ENCODE assay signal across 7 mouse cellular contexts in genomic region chr5:24328813-24329211, GRCm38 (mm10). TPM values are rescaled to one million over a fixed set of nuclear protein-coding genes. Genes with fewer than 3 reads are reported as not detected.
DNase-seq lines count a peak whose midpoint lies in the region; ATAC-seq and TF ChIP-seq lines count a peak whose summit lies in the region.

No protein-coding gene starts in this region.

- WGBS in heart, embryonic 14.5 days: 68% methylated on average over 6 of the region's 6 CpGs
- 76% methylated on average over 6 of the region's 6 CpGs for WGBS in liver, embryonic 12.5 days (ENCODE audit: insufficient replicate concordance)
- WGBS in thymus, adult 2 months: 82% methylated on average over 6 of the region's 6 CpGs

- no peak for TF ChIP-seq POLR2A in thymus, adult 2 months (IDR thresholded peaks at IDR 0.05; ENCODE audit: control insufficient read depth, extremely low read depth, insufficient read depth, low read length, poor library complexity)

- peak overlapping the region; percentile 72 for H3K9ac ChIP-seq in heart, embryonic 14.5 days (ENCODE audit: low read length)
- no peak overlapping the region for H3K9ac ChIP-seq in liver, embryonic 12.5 days

- peak overlapping the region; percentile 72 to 86 for H3K27ac ChIP-seq in heart, embryonic 14.5 days (replicated peaks in 1 of 2; ENCODE audit: control insufficient read depth in 1 of 2, insufficient read depth in 1 of 2, low read depth in 2 of 2, low read length in 2 of 2)
- H3K27ac ChIP-seq in liver, embryonic 12.5 days: no peak overlapping the region
- no peak overlapping the region for H3K27ac ChIP-seq in thymus, adult 2 months (ENCODE audit: control insufficient read depth, insufficient read depth, low read length)

- no peaks in the 10 kb centered on the region for H3K9me3 ChIP-seq in E14TG2a.4 (ENCODE audit: low read length)
- H3K9me3 ChIP-seq in heart, embryonic 14.5 days (ENCODE audit: control insufficient read depth, low read length): no peaks in the 10 kb centered on the region
- no peaks in the 10 kb centered on the region for H3K9me3 ChIP-seq in liver, embryonic 12.5 days (replicated peaks)

- peak; percentile 37 for DNase-seq in NIH3T3 (ENCODE audit: low read depth)
- no peak for DNase-seq in thymus, adult 2 months
- no peak for DNase-seq in layer of hippocampus, postnatal 10 days (ENCODE audit: low spot score in 2 of 2)
- DNase-seq in Muller cell, postnatal 12 days (ENCODE audit: inconsistent ontology term): no peak

- ATAC-seq in heart, embryonic 14.5 days (ENCODE audit: insufficient number of reproducible peaks, insufficient read depth, low FRiP score, low read depth): no peak
- ATAC-seq in liver, embryonic 12.5 days: no peak

- peak overlapping the region; percentile 76 for H3K4me3 ChIP-seq in E14TG2a.4 (replicated peaks; ENCODE audit: low read length)
- peak overlapping the region; percentile 8 to 26 for H3K4me3 ChIP-seq in heart, embryonic 14.5 days (ENCODE audit: control insufficient read depth in 1 of 2, insufficient read depth in 1 of 2, low read depth in 1 of 2, low read length in 2 of 2)
- H3K4me3 ChIP-seq in liver, embryonic 12.5 days: peak overlapping the region; percentile 17; the same call in 1 of the 2 replicates
- H3K4me3 ChIP-seq in thymus, adult 2 months (ENCODE audit: control insufficient read depth, insufficient read depth, low read length): no peak overlapping the region

- H3K27me3 ChIP-seq in E14TG2a.4 (ENCODE audit: insufficient read depth, low read length): peaks cover 86% of the 10 kb centered on the region
- no peaks in the 10 kb centered on the region for H3K27me3 ChIP-seq in heart, embryonic 14.5 days (ENCODE audit: control insufficient read depth, insufficient read depth, low read length)
- peaks cover 87% of the 10 kb centered on the region for H3K27me3 ChIP-seq in liver, embryonic 12.5 days (replicated peaks)
- H3K27me3 ChIP-seq in thymus, adult 2 months (ENCODE audit: control insufficient read depth, insufficient read depth, low read length): no peaks in the 10 kb centered on the region

- no peak for TF ChIP-seq CTCF in E14TG2a.4 (conservative IDR thresholded peaks at IDR 0.05; ENCODE audit: low read length)
- no peak for TF ChIP-seq CTCF in thymus, adult 2 months (IDR thresholded peaks at IDR 0.05; ENCODE audit: borderline replicate concordance, control insufficient read depth, extremely low read depth, insufficient read depth, low read length, poor library complexity)

- H3K4me1 ChIP-seq in E14TG2a.4 (replicated peaks; ENCODE audit: low read depth, low read length): peaks cover 49% of the 10 kb centered on the region
- peaks cover 41 to 56% of the 10 kb centered on the region in 2 experiments for H3K4me1 ChIP-seq in heart, embryonic 14.5 days (ENCODE audit: control insufficient read depth in 2 of 2, insufficient read depth in 2 of 2, low read length in 2 of 2)
- peaks cover 12% of the 10 kb centered on the region for H3K4me1 ChIP-seq in liver, embryonic 12.5 days
- peaks cover 5% of the 10 kb centered on the region; the same call in 1 of the 2 replicates for H3K4me1 ChIP-seq in thymus, adult 2 months (replicated peaks; ENCODE audit: control insufficient read depth, insufficient read depth, low read length)

- H3K4me2 ChIP-seq in heart, embryonic 14.5 days (ENCODE audit: low read length): peak overlapping the region; percentile 66
- peak overlapping the region; percentile 57 for H3K4me2 ChIP-seq in liver, embryonic 12.5 days

- H3K36me3 ChIP-seq in E14TG2a.4 (ENCODE audit: insufficient read depth, low read length): peaks cover 12% of the 10 kb centered on the region; the same call in 1 of the 2 replicates
- H3K36me3 ChIP-seq in heart, embryonic 14.5 days (ENCODE audit: control insufficient read depth, insufficient read depth, low read length): peaks cover 78% of the 10 kb centered on the region
- H3K36me3 ChIP-seq in liver, embryonic 12.5 days: no peaks in the 10 kb centered on the region
- peaks cover 27% of the 10 kb centered on the region for H3K36me3 ChIP-seq in thymus, adult 2 months (ENCODE audit: control insufficient read depth, insufficient read depth, low read length)

RNA-seq across cellular contexts. Expression of gene Kcnh2, which starts 22.6 kb away (rescaled TPM):
- polyA plus RNA-seq in heart, embryonic 14.5 days (2014; fragmentation: Nextera tagmentation; extraction: Ambion mirVana): 23.5 and 32.9 TPM in 2 replicates
- polyA plus RNA-seq in liver, embryonic 12.5 days (2016; fragmentation: Nextera tagmentation; extraction: Ambion mirVana): 0.89 and 1.6 TPM in 2 replicates
- 187 and 196 TPM in 2 replicates for polyA plus RNA-seq in thymus, adult 2 months (2012; rRNA removed)
- 10 to 100 TPM; 15.0 to 18.6 TPM for total RNA-seq in layer of hippocampus, postnatal 10 days (2021)

RNA-seq across cellular contexts. Expression of gene Nos3, which starts 35.8 kb away (rescaled TPM):
- 27.7 and 28.2 TPM in 2 replicates for polyA plus RNA-seq in heart, embryonic 14.5 days (2014; fragmentation: Nextera tagmentation; extraction: Ambion mirVana)
- 4.4 and 4.9 TPM in 2 replicates for polyA plus RNA-seq in liver, embryonic 12.5 days (2016; fragmentation: Nextera tagmentation; extraction: Ambion mirVana)
- polyA plus RNA-seq in thymus, adult 2 months (2012; rRNA removed): 3.7 and 5.7 TPM in 2 replicates
- total RNA-seq in layer of hippocampus, postnatal 10 days (2021): 10 to 100 TPM; 10.1 to 11.8 TPM

Comparison
In these comparisons a context has a peak if more than half of its experiments do, and no peak if none do; other contexts are left out.
1. H3K27ac ChIP-seq: peak in heart, embryonic 14.5 days (2 of 2); none in liver, embryonic 12.5 days (single experiment) and thymus, adult 2 months (single experiment).